Mouse (Mus musculus): ENCODE measurements around the gene Abat.

- TF ChIP-seq POLR2A (IDR thresholded peaks at IDR 0.05; ENCODE audit: borderline replicate concordance, extremely low read depth, low read depth, low read length) = no peak
- TF ChIP-seq CTCF (IDR thresholded peaks at IDR 0.05; ENCODE audit: insufficient read depth, low read length) = no peak
Observed at GRCm38 (mm10) chr16:8658349-8658748, 145.1 kb downstream of the Abat start.
